Mouse (Mus musculus) stomach, postnatal 0 days (tissue): Measurements from ENCODE around the gene N4bp1.

ENCODE experiments used
- CTCF ChIP-seq: IDR thresholded peaks from 2 replicates; pipeline ENCODE4 v1.5.1; 2016; ENCODE audit warnings: antibody characterized with exemption, low read depth, mild to moderate bottlenecking, moderate library complexity
- EP300 ChIP-seq: optimal IDR thresholded peaks from 2 replicates; pipeline ENCODE3; 2016; ENCODE audit warnings: antibody characterized with exemption

GRCm38 (mm10) chr8:86917689-86918088 lies 32.6 kb upstream of the N4bp1 start:
- TF ChIP-seq CTCF, result no peak
- TF ChIP-seq EP300, result no peak
